Mouse (Mus musculus): Measurements from ENCODE around the gene Lpcat2.
"Not testable (repeated sequence)": the region's sequence is repeated elsewhere in the genome, so short reads cannot be mapped to it uniquely, and the experiment has no call there.

The Lpcat2 gene

DNA sequence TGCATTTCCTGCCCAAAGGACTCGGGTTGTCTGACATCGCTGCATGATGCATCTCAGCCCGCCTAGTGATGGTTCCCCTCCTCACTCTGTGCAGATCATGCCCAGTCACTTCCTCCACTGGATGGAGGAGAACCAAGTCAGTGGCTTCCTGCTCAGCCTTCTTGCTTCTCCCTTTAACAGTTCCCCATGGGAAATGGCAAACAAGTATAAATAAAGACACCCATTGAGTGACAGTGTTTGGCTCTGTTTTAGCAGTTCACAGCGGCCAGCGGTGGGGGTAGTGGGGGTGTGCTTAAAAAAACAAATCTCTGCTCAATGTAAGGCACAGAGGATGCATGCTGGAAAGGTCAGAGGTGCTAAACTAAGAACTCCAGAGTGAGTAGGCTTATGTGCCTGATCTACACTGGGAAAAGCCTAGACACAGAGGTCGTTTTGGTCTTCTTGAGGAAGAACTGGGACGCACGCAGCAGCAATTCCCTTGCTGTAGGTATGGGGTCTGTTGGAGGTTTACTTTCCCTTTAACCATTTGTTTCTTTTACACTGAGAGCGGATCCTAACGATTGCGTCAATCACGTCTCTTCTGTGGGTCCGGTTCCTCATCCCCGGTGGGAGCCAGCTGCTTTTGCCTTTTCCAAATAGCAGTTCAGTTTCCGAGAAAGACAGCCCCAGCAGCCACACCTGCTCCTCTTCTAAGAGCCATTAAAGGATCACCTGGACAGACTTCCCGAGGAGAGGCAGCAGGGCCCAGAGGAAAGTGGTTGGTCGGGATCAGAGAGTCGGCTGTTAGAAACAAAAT is 1.8 kb upstream of the Lpcat2 start:
- DNase-seq (ENCODE audit: low spot score in 2 of 2): no peak

DNA sequence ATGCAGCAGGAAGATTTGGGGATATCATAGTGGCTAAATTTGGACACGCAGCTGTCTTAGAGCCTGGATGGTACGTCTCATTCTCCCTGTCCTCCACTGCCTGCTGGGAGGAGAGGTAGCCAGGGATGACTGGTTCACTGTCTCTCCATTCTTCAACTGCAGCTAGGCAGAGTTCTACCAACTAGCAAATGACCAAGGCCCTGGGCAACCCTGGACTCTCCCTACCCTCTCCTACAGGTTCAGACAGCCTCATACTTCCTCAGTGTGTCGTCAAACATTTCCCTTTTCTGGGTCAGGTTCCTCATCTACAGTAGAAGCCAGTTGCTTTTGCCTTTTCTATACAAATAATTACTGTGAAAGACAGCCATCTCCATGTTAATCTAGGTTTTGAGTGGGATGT is 466 bp upstream of the Lpcat2 start:
- DNase-seq (ENCODE audit: low spot score in 2 of 2): no peak

DNA sequence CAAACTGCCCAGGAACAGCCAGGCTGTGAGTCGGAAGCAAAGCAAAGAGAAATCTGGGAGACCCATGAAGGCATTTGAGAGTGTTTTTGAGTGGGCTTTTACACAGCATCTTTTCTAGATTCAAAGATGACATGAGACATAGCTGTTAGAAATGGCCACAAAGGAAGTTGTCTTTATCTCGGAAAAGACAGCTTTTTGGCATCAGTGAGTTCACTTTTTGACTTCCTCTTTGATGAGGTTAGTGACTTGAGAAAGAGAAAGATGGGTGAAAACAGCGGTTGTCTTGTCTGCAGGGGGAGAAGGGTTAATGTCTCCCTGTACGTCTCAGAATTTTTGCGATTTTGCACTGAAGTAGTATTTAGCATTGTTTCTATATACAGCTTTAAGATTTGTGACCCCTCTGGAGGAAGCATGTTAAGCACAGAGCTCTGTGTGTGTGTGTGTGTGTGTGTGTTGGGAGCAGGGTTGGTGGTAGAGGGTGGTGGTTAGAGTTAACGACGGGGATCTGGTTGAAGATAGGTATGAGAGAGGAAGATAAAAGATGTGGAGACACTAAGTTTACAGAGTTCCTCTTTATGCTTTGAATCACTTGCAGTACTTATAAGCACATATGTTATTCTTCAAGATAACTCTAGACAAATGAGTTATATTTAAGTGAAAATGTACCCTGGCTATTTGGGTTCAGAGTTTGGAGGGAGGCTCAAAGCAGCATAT is 1.3 kb downstream of the Lpcat2 start:
- no peak for DNase-seq (ENCODE audit: low spot score in 2 of 2)

DNA sequence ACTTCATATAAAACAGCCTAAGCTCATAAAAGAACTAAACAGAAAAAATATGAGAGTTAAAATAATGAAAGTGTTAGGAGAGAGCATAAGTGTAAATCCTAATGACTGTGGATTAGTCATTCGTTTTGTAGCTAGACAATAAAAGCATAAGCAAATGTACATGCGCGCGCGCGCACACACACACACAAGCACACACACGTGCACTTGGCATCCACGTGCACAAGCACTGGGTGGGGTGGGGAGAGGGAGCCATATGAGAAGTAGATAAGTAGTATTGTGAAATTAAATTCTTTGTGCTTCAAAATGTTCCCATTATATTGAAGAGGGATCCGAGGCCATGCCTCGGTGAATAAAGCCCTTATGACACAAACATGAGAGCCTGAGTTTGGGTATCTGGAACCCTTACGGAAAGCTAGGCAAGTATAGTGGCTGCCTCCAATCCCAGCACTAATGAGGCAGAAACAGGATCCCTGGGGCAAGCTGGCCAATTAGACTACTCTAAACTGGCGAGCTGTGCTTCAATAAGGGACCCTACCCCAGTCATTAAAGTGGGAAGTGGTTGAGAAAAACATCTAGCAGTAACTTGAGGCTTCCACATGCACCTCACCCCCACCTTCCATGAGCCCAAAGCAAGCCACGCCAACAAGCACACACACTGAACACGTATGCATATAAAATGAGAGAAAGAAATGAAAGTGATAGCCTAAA is 3.5 kb downstream of the Lpcat2 start:
- DNase-seq (ENCODE audit: low spot score in 2 of 2): no peak

DNA sequence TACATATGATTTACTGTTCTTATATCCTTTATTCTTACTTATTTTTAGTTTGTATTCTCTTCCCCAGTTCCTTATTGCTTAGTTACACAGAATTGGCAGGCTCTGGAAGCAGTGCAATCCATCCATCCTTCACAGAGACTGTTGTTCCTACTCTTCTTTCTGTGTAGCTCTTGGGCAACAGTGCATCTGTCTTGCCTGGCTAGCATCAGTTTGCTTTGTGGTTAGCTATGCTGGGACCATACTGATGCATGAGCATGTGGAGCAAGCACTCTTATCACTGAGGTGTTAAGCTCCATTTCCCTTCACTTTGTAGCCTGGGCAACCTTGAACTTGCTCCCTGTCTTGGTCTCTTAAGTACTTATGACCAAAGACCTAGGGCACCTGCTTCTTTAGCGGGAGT is 6.8 kb downstream of the Lpcat2 start:
- DNase-seq (ENCODE audit: low spot score in 2 of 2): no peak

DNA sequence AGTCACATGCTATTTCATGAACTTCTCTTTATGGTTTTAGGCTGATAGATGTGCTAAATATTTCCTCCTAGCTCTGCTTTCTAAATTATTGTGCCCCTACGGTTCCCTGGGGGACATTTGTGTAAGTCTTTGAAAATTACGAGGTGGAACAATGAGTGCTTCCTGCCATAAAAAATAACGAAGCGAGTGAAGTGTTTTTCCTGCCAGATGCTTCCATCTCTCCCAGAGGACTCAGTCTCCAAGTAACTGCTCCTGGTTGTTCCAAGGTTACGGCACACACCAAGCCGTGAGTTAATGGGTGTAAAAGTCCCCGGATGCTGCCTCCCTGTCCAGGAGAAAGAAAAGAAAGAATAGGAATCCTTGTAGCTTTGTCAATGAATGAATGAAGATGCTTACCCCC is 15.1 kb downstream of the Lpcat2 start:
- no peak for DNase-seq (ENCODE audit: low spot score in 2 of 2)

DNA sequence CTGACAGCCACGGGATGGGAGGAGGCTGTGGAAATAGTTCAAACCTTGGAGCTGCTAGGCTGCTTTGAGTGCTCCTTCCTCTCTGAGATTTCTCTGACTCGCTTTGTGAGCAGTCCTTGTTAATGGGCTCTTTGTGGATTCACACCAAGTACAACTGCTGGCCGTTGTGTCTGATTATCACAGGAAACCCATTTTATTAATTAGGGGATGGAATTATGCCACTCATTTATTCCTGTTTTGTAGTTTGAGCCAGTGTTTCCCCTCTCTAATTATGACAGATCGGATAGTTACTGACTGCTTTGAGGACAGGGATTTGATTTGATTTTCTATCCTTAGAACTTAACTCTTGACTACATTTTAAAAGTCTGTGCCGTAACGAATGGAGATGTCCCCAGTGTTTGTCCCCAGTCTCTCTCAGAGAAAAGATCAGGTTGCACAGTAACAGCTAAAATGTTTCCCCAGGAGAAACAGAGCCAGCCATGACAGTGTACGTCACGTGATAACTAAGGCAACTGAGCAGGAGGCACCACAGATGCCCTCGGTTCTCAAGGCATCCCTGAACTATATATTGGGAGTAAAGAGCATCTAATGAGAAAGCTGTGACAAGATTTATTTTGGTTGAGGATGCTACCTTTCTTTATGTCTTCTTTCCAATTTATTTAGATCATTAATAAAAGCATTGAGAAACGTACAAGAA is 17.1 kb downstream of the Lpcat2 start:
- no peak for DNase-seq (ENCODE audit: low spot score in 2 of 2)

DNA sequence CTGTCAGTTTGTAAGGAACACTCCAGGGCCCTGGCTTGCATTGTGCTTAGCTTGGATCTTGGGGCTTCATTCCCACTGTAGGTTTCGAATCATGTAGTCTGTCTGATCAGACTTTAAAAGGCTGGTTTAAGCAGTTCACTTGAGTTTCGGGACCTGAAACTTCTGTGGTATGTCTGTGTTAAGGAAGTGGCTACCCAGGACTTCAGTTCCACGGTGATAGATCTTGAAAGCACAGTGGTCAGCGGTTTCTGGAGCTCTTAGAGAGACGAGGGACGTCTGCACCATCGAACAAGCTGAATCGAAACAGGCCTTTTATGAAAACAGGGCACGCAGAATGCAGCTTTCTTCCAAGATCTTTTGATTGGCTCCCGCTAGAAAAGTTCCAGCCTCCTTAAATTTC is 20.7 kb downstream of the Lpcat2 start:
- no peak for DNase-seq (ENCODE audit: low spot score in 2 of 2)

DNA sequence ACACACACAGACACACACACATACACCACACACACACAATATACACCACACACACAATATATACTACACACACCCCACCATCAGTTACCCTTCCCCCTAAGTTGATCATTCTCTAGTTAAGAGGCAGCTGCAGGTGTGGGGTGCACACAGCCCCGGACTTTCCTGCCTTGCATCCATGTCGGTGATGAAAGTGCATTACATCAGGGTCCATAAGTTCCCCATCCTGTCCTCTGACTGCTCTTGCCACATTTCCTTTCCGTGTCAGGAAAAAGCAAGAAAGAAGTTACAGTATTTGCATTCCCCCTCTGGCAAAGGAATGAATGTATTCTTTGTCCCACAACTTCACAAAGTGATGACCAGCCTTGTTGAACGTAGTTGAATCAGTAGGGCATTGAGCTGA is 26.1 kb downstream of the Lpcat2 start:
- DNase-seq (ENCODE audit: low spot score in 2 of 2): no peak

DNA sequence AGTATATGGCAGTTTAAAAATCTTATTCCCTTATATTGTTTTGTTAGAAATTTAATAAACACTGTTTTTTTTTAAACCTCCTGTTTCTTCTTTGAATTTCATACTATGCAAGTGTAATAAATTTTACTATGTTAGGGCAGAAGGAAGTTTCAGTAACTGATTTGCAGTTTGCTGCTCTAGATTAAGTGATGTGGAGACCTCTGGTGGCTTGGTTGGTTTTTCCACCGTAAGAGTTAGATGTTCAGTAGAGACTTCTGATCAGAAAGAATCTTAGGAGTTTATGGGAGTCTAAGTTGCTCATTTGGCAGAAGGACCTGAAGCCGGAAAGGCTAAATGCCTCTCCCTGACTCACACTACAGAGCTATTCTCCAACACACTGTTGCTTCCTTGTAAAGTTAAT is 28.6 kb downstream of the Lpcat2 start:
- DNase-seq (ENCODE audit: low spot score in 2 of 2): no peak

DNA sequence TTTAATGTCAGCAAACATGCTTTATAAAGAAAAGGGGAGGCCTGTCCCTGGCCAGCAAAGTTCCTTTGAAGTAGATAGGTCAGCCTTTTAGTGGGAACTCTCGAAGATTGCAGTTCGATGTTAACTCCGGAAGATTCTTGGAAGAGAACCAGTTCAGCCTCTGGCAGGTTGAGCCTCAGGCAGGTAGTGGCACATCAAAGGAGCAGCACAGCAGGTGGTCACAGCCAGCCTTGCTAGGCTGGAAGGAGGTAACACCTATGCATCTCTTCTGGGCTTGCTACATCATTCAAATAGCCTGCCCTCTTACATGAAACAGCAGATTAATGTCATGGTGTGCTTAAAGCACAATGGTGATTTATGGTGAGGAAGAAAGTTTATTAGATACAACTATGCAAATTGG is 37.1 kb downstream of the Lpcat2 start:
- not testable (repeated sequence) for DNase-seq (ENCODE audit: low spot score in 2 of 2)

DNA sequence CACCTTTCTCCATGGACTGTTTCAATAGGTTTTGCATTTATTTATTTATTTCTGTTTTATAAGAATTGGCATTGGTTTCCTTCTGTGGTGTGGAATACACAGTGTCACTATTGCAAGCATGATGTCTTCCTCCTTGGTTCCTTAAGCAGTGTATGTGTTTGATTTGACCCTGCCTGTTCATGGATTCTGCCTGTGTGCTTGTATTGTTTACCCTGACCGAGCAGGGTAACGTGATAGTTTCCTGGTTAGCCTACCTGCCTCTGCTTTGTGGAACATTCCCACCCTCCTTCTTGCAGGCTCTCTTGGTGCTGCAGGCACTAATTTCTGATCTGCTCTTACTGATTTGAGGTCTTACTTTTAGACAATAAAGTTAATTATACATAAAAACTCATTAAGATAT is 38.7 kb downstream of the Lpcat2 start:
- DNase-seq (ENCODE audit: low spot score in 2 of 2): no peak

DNA sequence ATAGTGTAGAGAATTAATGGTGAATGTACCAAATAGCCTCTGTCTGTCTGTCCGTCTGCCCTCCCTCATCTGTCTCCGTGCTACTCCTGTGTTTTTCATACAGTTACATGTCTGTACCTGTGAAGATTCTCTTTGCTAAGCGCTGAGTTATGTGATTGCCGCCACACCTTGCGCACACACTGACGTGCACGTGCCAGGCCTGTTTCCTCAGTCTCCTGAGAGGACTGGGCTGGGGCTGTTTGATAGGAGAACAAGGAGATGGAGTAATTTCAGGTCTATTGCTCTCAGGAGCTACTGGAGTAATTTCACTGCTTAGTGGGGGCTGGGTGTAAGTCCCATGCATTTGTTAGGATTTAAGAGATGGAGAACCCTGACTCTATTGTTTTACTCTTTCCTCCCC is 39.9 kb downstream of the Lpcat2 start:
- peak in 1 of 2 experiments; percentile 44 for DNase-seq (ENCODE audit: low spot score in 2 of 2)

DNA sequence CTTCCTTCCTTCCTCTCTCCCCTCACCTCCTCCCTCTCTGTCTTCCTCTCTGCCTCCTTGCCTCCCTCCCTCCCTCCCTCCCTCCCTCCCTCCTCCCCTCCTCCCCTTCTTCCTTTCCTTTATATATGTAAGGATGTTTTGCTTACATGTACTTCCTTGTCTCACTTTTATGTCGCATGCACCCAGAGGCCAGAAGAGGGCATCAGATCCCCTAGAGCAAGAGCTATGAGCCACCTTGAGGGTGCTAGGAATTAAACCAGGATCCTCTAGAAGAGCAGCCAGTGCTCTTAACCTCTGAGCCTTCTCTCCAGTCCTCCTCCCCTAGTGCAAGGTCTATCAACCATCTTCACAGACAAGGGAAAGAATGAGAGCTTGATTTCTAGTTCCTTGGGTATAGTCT is 40.9 kb downstream of the Lpcat2 start:
- no peak for DNase-seq (ENCODE audit: low spot score in 2 of 2)

DNA sequence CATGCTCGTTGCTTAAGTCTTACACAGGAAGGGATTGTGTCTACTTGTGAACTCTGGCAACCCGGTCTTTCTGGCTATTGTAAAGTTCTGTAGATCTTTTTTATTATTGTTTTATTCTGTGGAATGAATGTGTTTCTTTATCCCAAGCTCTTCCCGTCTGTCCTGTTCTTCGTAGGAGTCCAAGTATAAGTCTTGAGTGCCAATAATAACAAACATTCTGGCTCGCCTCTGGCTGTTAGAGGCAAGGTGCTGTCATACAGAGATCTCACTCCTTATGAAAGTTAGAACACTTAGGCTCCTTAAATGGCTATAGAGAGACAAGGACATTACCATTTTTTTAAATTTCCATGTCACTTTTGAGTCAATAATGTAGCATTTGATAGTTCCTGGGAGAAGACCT is 41.5 kb downstream of the Lpcat2 start:
- no peak for DNase-seq (ENCODE audit: low spot score in 2 of 2)

DNA sequence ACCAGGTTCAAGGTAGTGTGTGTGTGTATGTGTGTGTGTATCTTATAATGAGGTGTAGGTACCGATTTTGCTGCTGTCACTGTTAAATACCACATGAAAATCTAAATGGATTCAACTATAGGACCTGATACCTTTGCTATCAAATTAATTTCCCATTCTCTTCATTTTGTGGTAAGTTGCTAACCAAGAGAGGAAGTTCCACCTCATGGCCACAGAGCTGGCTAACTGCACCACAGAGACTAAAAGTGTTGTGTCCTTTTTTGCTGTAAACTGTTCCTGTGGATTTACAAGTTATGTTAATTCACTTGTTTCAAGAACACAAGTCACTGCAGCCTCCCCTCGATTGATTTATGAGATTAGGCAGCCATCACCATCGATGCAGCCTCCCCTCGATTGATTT is 42.7 kb downstream of the Lpcat2 start:
- no peak for DNase-seq (ENCODE audit: low spot score in 2 of 2)

DNA sequence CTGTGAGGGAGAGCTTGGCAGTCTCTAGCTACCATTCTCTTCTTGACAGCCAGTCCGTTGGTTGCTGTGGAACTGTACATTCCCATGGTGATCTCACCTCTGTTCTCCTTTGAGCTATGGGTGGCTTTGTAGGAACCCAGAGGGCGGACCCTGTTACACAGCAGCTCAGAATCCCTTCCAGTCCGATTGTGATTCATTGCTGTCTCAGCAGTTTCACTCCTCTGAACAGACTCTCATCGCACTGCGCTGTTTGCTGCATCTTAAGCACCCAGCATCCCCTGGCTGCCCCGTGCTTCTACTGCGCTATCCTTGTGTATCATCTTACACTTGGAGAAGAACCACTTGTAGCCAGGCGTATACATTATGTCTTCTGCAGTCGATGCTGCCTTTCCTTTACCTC is 44.5 kb downstream of the Lpcat2 start:
- DNase-seq (ENCODE audit: low spot score in 2 of 2): no peak

DNA sequence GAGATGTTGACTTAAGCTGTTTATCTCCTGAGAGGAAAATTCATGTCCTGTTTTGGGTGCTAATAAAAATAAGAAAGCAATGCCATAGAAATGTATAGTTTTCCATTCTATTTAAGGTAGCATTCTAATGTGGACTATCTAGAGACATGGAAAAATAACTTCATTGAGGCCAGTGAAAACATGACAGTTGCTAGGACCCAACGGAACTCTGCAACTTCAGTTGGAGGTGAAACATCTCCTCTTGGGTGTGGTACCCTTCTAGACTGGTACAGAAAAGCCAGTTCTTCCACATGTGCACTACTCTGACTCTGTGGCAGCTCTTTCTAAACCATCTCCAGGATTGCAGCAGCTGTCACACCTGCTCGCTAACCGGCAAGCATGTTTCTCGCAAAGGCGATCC is 46.0 kb downstream of the Lpcat2 start, which contains the start of gene Capns2:
TSS of gene Capns2 (plus strand) at position 301 of the 400 bp plus-strand sequence.
- no peak for DNase-seq (ENCODE audit: low spot score in 2 of 2)

DNA sequence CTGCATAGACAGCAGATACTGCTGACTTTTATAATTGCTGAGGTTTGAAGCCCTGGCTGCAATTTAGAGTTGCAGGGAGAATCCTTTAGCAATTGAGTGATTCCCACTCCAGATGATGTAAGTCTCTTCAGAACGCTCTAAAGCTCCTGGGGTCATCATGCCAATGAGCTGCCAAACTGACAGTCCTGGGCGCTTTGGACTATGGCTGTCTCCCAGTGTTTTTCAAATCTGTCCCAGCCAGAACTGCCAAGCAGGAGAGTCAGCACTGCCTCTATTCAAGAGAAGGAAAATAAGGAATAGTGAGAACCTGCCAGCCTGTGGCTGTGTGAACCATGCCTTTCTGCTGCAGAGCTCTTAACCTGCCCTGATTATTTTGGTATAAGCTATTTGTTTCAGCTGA is 47.8 kb downstream of the Lpcat2 start:
- DNase-seq (ENCODE audit: low spot score in 2 of 2): no peak

DNA sequence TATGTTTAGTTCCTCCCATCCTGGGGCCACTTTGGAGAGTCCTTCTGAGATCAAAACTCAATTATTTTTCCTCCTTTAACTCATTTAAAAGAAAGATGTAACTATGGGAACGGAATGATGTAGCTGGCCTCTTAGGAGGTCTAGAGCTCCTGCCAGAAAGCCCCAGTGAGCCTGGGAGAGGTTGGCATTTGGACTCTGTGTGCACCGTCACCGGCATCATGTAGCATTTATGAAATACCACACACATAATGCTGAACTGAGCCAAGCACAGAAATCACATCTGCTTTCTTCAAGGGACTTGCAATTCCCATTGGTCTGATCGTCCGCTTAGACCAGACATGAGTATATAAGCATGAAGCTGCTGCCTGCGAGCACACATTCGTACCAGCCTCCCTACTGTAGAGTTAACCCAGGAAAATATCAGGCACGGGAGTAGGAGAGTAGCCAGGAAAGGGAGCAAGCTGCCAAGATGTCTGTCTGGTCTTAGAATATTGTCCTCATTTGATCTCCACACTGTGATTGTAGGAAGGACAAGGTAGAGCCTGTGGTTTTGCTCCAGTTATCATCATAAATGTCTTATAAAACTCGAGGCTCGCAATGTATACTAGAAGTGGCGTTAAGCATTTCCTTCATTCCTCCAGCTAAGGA is 48.5 kb downstream of the Lpcat2 start:
- DNase-seq (ENCODE audit: low spot score in 2 of 2): no peak

DNA sequence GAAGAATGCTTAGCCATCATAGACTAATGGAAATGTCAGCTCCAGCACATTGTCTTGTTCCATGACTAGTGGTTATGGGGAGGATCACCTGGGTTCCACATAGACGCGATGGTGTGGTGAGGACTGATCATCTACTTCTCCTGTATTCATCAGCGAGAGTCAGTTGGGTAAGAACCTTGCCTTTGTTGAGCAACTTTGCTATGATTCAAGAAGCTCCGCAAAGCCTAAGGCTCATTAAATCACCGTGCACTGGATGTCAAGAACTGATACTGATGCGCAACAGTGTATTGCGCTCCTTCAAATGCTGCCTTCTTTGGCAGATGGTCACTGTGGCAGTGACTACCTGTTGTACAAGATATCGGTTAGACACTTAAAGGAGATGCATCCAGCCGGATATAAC is 51.4 kb downstream of the Lpcat2 start:
- no peak for DNase-seq (ENCODE audit: low spot score in 2 of 2)

DNA sequence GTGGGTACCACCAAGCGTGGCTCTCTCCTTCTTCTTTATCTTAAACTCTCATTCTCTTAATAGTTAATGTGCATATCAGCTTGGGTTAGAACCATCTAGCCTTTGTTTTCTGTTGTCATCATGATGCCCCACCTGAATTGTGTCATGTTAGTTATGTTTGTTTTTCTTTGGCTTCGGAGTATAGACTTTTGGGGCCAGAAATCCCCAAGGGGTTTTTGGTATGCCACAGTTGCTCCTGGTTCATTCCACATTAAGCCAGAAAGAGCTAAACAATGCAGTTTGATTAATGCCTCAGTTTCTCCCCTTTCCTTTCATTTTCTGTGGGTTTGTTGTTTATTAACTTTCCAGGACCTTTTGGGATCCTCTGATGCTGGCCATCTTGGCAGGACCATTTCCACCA is 53.3 kb downstream of the Lpcat2 start:
- no peak for DNase-seq (ENCODE audit: low spot score in 2 of 2)

Measured in urinary bladder, postnatal 36 days (tissue).